ENCODE assay signal across 12 mouse cellular contexts in the genomic region with DNA sequence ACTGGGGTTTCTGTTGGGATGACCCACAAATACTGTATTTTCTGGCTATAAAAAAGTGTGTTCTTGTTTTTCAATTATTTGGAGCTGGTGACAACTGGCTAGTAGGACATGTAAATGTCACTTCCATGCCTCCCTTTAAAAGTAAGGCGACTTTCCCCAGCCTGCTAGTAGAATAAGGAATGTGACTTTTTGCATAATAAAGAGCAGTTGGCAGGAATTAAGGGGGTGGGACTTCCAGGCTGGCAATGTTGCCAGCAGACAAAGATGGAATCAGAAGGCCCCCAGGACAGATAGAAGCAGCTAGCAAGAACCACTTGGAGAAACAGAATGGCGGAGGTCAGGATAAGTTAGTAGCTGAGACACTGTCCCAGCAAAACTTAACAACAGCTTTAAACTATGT. TPM values are rescaled to one million over a fixed set of nuclear protein-coding genes. Genes with fewer than 3 reads are reported as not detected.
DNase-seq lines count a peak whose midpoint lies in the region; ATAC-seq lines count a peak whose summit lies in the region.
"Had no signal": no experiment of that assay in that cellular context is flagged by ENCODE, and none has a peak within 500 bp of the region (broad histone marks: within the 10 kb centered on the region; RNA-seq: fewer than 3 reads in every experiment).

No protein-coding gene starts in this region.

- H3K4me1 ChIP-seq in limb, embryonic 12.5 days (replicated peaks), result peaks cover 18% of the 10 kb centered on the region
- H3K4me1 ChIP-seq in limb, embryonic 10.5 days, result peaks cover 20% of the 10 kb centered on the region
- peaks cover 29% of the 10 kb centered on the region for H3K4me1 ChIP-seq in hindbrain, embryonic 13.5 days (replicated peaks)
- peaks cover 27% of the 10 kb centered on the region for H3K4me1 ChIP-seq in midbrain, embryonic 16.5 days (ENCODE audit: control insufficient read depth, insufficient read depth, low read length)

- WGBS in limb, embryonic 12.5 days, result 76% methylated on average over 2 of the region's 2 CpGs
- 72% methylated on average over 2 of the region's 2 CpGs for WGBS in limb, embryonic 10.5 days
- 54% methylated on average over 2 of the region's 2 CpGs for WGBS in hindbrain, embryonic 13.5 days
- WGBS in midbrain, embryonic 16.5 days, result 53% methylated on average over 2 of the region's 2 CpGs

- no peak overlapping the region for H3K27ac ChIP-seq in limb, embryonic 12.5 days
- H3K27ac ChIP-seq in limb, embryonic 10.5 days, result no peak overlapping the region
- no peak overlapping the region for H3K27ac ChIP-seq in hindbrain, embryonic 13.5 days
- no peak overlapping the region for H3K27ac ChIP-seq in midbrain, embryonic 16.5 days (ENCODE audit: low read length)
- H3K27ac ChIP-seq: heart, embryonic 13.5 days; liver, embryonic 12.5 days had no signal

- peak overlapping the region; percentile 57; the same call in 1 of the 2 replicates for H3K4me3 ChIP-seq in limb, embryonic 12.5 days (replicated peaks)
- H3K4me3 ChIP-seq in limb, embryonic 10.5 days, result no peak overlapping the region
- H3K4me3 ChIP-seq in hindbrain, embryonic 13.5 days, result peak overlapping the region; percentile 73; the same call in 1 of the 2 replicates
- no peak overlapping the region for H3K4me3 ChIP-seq in midbrain, embryonic 16.5 days (ENCODE audit: low read depth, low read length)
- H3K4me3 ChIP-seq: liver, embryonic 12.5 days had no signal

- peak overlapping the region; percentile 68 for H3K4me2 ChIP-seq in limb, embryonic 12.5 days
- peak overlapping the region; percentile 61 for H3K4me2 ChIP-seq in hindbrain, embryonic 13.5 days
- peak overlapping the region; percentile 59; the same call in 1 of the 2 replicates for H3K4me2 ChIP-seq in midbrain, embryonic 16.5 days (ENCODE audit: low read length)
- H3K4me2 ChIP-seq: liver, embryonic 12.5 days had no signal

- no peak for ATAC-seq in limb, embryonic 12.5 days (ENCODE audit: insufficient number of reproducible peaks, insufficient read depth, low FRiP score, low TSS enrichment, low read depth)
- ATAC-seq in hindbrain, embryonic 13.5 days (ENCODE audit: low FRiP score), result no peak
- ATAC-seq in midbrain, embryonic 16.5 days, result no peak
- no peak for ATAC-seq in monocyte, adult 5-6 weeks (replicated peaks; ENCODE audit: insufficient number of reproducible peaks, low FRiP score, low TSS enrichment, poor library complexity, severe bottlenecking)
- ATAC-seq: liver, embryonic 12.5 days had no signal

- H3K36me3 ChIP-seq in limb, embryonic 12.5 days, result peaks cover 50% of the 10 kb centered on the region
- peaks cover 49% of the 10 kb centered on the region for H3K36me3 ChIP-seq in limb, embryonic 10.5 days
- peaks cover 39% of the 10 kb centered on the region for H3K36me3 ChIP-seq in hindbrain, embryonic 13.5 days
- peaks cover 23% of the 10 kb centered on the region for H3K36me3 ChIP-seq in midbrain, embryonic 16.5 days (ENCODE audit: control insufficient read depth, insufficient read depth, low read length)

- peaks cover 5% of the 10 kb centered on the region; the same call in 1 of the 2 replicates for H3K9me3 ChIP-seq in limb, embryonic 12.5 days
- H3K9me3 ChIP-seq in limb, embryonic 10.5 days (replicated peaks), result no peaks in the 10 kb centered on the region
- no peaks in the 10 kb centered on the region; the same call in 1 of the 2 replicates for H3K9me3 ChIP-seq in hindbrain, embryonic 13.5 days
- H3K9me3 ChIP-seq in midbrain, embryonic 16.5 days (replicated peaks; ENCODE audit: control insufficient read depth, low read length, poor library complexity, severe bottlenecking), result no peaks in the 10 kb centered on the region
- H3K9me3 ChIP-seq: liver, embryonic 12.5 days had no signal

- H3K9ac ChIP-seq in limb, embryonic 12.5 days (replicated peaks), result no peak overlapping the region
- 0 out of 2 replicates have a peak overlapping the region, but pooled peaks have one; percentile 85 for H3K9ac ChIP-seq in hindbrain, embryonic 13.5 days
- no peak overlapping the region for H3K9ac ChIP-seq in midbrain, embryonic 16.5 days (ENCODE audit: low read depth, low read length)
- H3K9ac ChIP-seq: liver, embryonic 12.5 days had no signal

- no peaks in the 10 kb centered on the region for H3K27me3 ChIP-seq in limb, embryonic 12.5 days
- H3K27me3 ChIP-seq in limb, embryonic 10.5 days (ENCODE audit: low read depth, poor library complexity, severe bottlenecking), result no peaks in the 10 kb centered on the region
- H3K27me3 ChIP-seq in hindbrain, embryonic 13.5 days, result no peaks in the 10 kb centered on the region
- H3K27me3 ChIP-seq in midbrain, embryonic 16.5 days (ENCODE audit: control insufficient read depth, insufficient read depth, low read depth, low read length), result no peaks in the 10 kb centered on the region
- H3K27me3 ChIP-seq: heart, embryonic 13.5 days; liver, embryonic 12.5 days had no signal

- peak; percentile 47 for DNase-seq in cerebellum, adult 9-10 months
- no peak for DNase-seq in cerebellum, adult 8-10 months
- no peak for DNase-seq in limb, embryonic 10.5 days (ENCODE audit: low spot score)
- no peak for DNase-seq in embryo, embryonic 10.5 days (ENCODE audit: low spot score)
- DNase-seq: cerebellum, postnatal 36 days; kidney, adult 18-20 months had no signal

RNA-seq across cellular contexts. Expression of a gene that starts 2.2 kb away (rescaled TPM):
- polyA plus RNA-seq in limb, embryonic 12.5 days (2016; fragmentation: Nextera tagmentation; extraction: Ambion mirVana), result 6.7 TPM in 2 replicates
- 3.4 and 4.7 TPM in 2 replicates for polyA plus RNA-seq in limb, embryonic 10.5 days (2016; fragmentation: Nextera tagmentation; extraction: Ambion mirVana)
- 8.5 and 8.6 TPM in 2 replicates for polyA plus RNA-seq in hindbrain, embryonic 13.5 days (2015; fragmentation: Nextera tagmentation; extraction: Ambion mirVana)
- 7.4 and 7.7 TPM in 2 replicates for polyA plus RNA-seq in midbrain, embryonic 16.5 days (2015; fragmentation: Nextera tagmentation; extraction: Ambion mirVana)
- total RNA-seq in monocyte, adult 5-6 weeks (2017), result 0.95 to 2.2 TPM in 2 of 3 replicates, not detected in the other

RNA-seq across cellular contexts. Expression of a gene that starts 3.9 kb away (rescaled TPM):
- polyA plus RNA-seq in limb, embryonic 12.5 days (2016; fragmentation: Nextera tagmentation; extraction: Ambion mirVana), result 12.8 and 13.3 TPM in 2 replicates
- polyA plus RNA-seq in limb, embryonic 10.5 days (2016; fragmentation: Nextera tagmentation; extraction: Ambion mirVana), result 10.4 and 11.9 TPM in 2 replicates
- 15.1 and 15.2 TPM in 2 replicates for polyA plus RNA-seq in hindbrain, embryonic 13.5 days (2015; fragmentation: Nextera tagmentation; extraction: Ambion mirVana)
- polyA plus RNA-seq in midbrain, embryonic 16.5 days (2015; fragmentation: Nextera tagmentation; extraction: Ambion mirVana), result 14.0 and 14.7 TPM in 2 replicates
- 4.4 to 8.6 TPM (median 5.5 TPM) in 3 replicates for total RNA-seq in monocyte, adult 5-6 weeks (2017)

RNA-seq across cellular contexts. Expression of a gene that starts 43.6 kb away (rescaled TPM):
- 15.5 and 18.0 TPM in 2 replicates for polyA plus RNA-seq in limb, embryonic 12.5 days (2016; fragmentation: Nextera tagmentation; extraction: Ambion mirVana)
- 11.5 and 15.9 TPM in 2 replicates for polyA plus RNA-seq in limb, embryonic 10.5 days (2016; fragmentation: Nextera tagmentation; extraction: Ambion mirVana)
- polyA plus RNA-seq in hindbrain, embryonic 13.5 days (2015; fragmentation: Nextera tagmentation; extraction: Ambion mirVana), result 17.5 and 18.4 TPM in 2 replicates
- 24.4 and 26.7 TPM in 2 replicates for polyA plus RNA-seq in midbrain, embryonic 16.5 days (2015; fragmentation: Nextera tagmentation; extraction: Ambion mirVana)
- 2.3 to 8.2 TPM (median 3.1 TPM) in 3 replicates for total RNA-seq in monocyte, adult 5-6 weeks (2017)

RNA-seq across cellular contexts. Expression of a gene that starts 50.5 kb away (rescaled TPM):
- 12.2 TPM in 2 replicates for polyA plus RNA-seq in limb, embryonic 12.5 days (2016; fragmentation: Nextera tagmentation; extraction: Ambion mirVana)
- polyA plus RNA-seq in limb, embryonic 10.5 days (2016; fragmentation: Nextera tagmentation; extraction: Ambion mirVana), result 7.2 and 10.6 TPM in 2 replicates
- 18.2 and 18.9 TPM in 2 replicates for polyA plus RNA-seq in hindbrain, embryonic 13.5 days (2015; fragmentation: Nextera tagmentation; extraction: Ambion mirVana)
- 23.7 and 26.7 TPM in 2 replicates for polyA plus RNA-seq in midbrain, embryonic 16.5 days (2015; fragmentation: Nextera tagmentation; extraction: Ambion mirVana)
- 1.8 to 7.7 TPM (median 4.7 TPM) in 3 replicates for total RNA-seq in monocyte, adult 5-6 weeks (2017)

RNA-seq across cellular contexts. Expression of a gene that starts 56.8 kb away (rescaled TPM):
- polyA plus RNA-seq in limb, embryonic 12.5 days (2016; fragmentation: Nextera tagmentation; extraction: Ambion mirVana), result 9.0 and 10.2 TPM in 2 replicates
- 8.5 and 8.7 TPM in 2 replicates for polyA plus RNA-seq in limb, embryonic 10.5 days (2016; fragmentation: Nextera tagmentation; extraction: Ambion mirVana)
- polyA plus RNA-seq in hindbrain, embryonic 13.5 days (2015; fragmentation: Nextera tagmentation; extraction: Ambion mirVana), result 12.4 and 13.0 TPM in 2 replicates
- polyA plus RNA-seq in midbrain, embryonic 16.5 days (2015; fragmentation: Nextera tagmentation; extraction: Ambion mirVana), result 17.4 and 17.9 TPM in 2 replicates
- total RNA-seq in monocyte, adult 5-6 weeks (2017), result 0.32 to 3.5 TPM (median 1.4 TPM) in 3 replicates

Comparison
In these comparisons a context has a peak if more than half of its experiments do, and no peak if none do; other contexts are left out.
1. H3K4me3 ChIP-seq: peak in limb, embryonic 12.5 days (single experiment) and hindbrain, embryonic 13.5 days (single experiment); none in limb, embryonic 10.5 days (single experiment) and midbrain, embryonic 16.5 days (single experiment).
2. Peak in every context shown above with its lines, with median percentiles within 50 percentile points of each other: H3K4me2 ChIP-seq.